24 mouse cellular contexts compared by ENCODE assay signal in the genomic region with DNA sequence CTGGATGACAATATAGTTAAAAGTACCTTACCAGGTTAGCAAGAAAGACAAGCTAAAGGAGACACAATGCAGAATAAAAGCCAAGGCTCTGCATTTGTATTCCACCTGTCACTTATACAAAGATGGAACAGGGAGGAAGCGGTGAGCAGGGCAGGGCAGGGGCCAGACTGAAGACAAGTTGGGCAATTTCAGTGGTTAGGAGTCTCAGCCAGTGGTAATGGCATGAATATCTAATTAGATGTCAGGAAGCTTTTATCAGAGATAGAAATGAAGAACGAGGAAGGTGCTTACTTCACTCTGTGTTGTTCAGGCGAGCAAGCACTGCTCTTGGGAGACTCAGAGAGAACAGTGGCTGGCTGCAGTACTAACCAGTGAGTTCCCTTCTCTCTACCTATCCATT. TPM values are rescaled to one million over a fixed set of nuclear protein-coding genes. Genes with fewer than 3 reads are reported as not detected.
DNase-seq lines count a peak whose midpoint lies in the region; ATAC-seq and TF ChIP-seq lines count a peak whose summit lies in the region.
"Had no signal": no experiment of that assay in that cellular context is flagged by ENCODE, and none has a peak within 500 bp of the region (broad histone marks: within the 10 kb centered on the region; RNA-seq: fewer than 3 reads in every experiment).

No protein-coding gene starts in this region.

- H3K4me2 ChIP-seq in forebrain, postnatal 0 days (ENCODE audit: low read depth), result no peak overlapping the region
- H3K4me2 ChIP-seq: forebrain, embryonic 13.5 days; heart, embryonic 11.5 days; hindbrain, embryonic 13.5 days; intestine, embryonic 15.5 days had no signal

- WGBS in bone marrow, adult 2 months, result 6% methylated on average over 3 of the region's 3 CpGs
- WGBS in embryonic facial prominence, embryonic 10.5 days, result 82% methylated on average over 3 of the region's 3 CpGs
- WGBS in forebrain, postnatal 0 days, result 74% methylated on average over 3 of the region's 3 CpGs

- peaks cover 25% of the 10 kb centered on the region for H3K27me3 ChIP-seq in embryonic facial prominence, embryonic 10.5 days (replicated peaks; ENCODE audit: low read depth, poor library complexity, severe bottlenecking)
- H3K27me3 ChIP-seq in forebrain, postnatal 0 days (ENCODE audit: insufficient read depth, low read length), result peaks cover 3% of the 10 kb centered on the region; the same call in 1 of the 2 replicates

- H3K4me3 ChIP-seq in bone marrow, adult 2 months (replicated peaks; ENCODE audit: control insufficient read depth, low read depth, low read length), result no peak overlapping the region
- H3K4me3 ChIP-seq in embryonic facial prominence, embryonic 10.5 days, result no peak overlapping the region
- H3K4me3 ChIP-seq in forebrain, postnatal 0 days (ENCODE audit: low read depth, low read length), result no peak overlapping the region
- H3K4me3 ChIP-seq: forebrain, embryonic 10.5 days; forebrain, embryonic 13.5 days; hindbrain, embryonic 10.5 days; hindbrain, embryonic 13.5 days; intestine, embryonic 15.5 days had no signal

- no peaks in the 10 kb centered on the region for H3K36me3 ChIP-seq in embryonic facial prominence, embryonic 10.5 days (replicated peaks)
- H3K36me3 ChIP-seq in forebrain, postnatal 0 days (ENCODE audit: insufficient read depth), result no peaks in the 10 kb centered on the region
- H3K36me3 ChIP-seq: forebrain, embryonic 10.5 days; hindbrain, embryonic 10.5 days; hindbrain, embryonic 13.5 days; intestine, embryonic 15.5 days had no signal

- ATAC-seq in hematopoietic stem cell, adult 5-6 weeks (replicated peaks in 1 of 2; ENCODE audit: insufficient read depth in 1 of 2, low FRiP score in 2 of 2, low TSS enrichment in 1 of 2, low read depth in 1 of 2, poor library complexity in 2 of 2, severe bottlenecking in 2 of 2), result peak; percentile 29 to 49; a peak in 2 of 4 replicates
- peak; percentile 30; the same call in 1 of the 2 replicates for ATAC-seq in monocyte, adult 5-6 weeks (replicated peaks; ENCODE audit: insufficient number of reproducible peaks, low FRiP score, low TSS enrichment, poor library complexity, severe bottlenecking)
- no peak for ATAC-seq in forebrain, postnatal 0 days
- ATAC-seq: CD4-positive, CD25-positive, alpha-beta regulatory T cell, adult 4 months; forebrain, embryonic 13.5 days; hindbrain, embryonic 16.5 days; intestine, embryonic 15.5 days had no signal

- TF ChIP-seq POLR2A in bone marrow, adult 2 months (IDR thresholded peaks at IDR 0.05; ENCODE audit: borderline replicate concordance, control insufficient read depth, low read depth, low read length), result no peak

- H3K27ac ChIP-seq in bone marrow, adult 2 months (ENCODE audit: control insufficient read depth, insufficient read depth, low read depth, low read length, poor library complexity), result peak overlapping the region; percentile 41; the same call in 1 of the 2 replicates
- H3K27ac ChIP-seq in embryonic facial prominence, embryonic 10.5 days (replicated peaks), result no peak overlapping the region
- no peak overlapping the region for H3K27ac ChIP-seq in forebrain, postnatal 0 days (ENCODE audit: low read depth, low read length)
- H3K27ac ChIP-seq: forebrain, embryonic 10.5 days; forebrain, embryonic 13.5 days; hindbrain, embryonic 10.5 days; hindbrain, embryonic 13.5 days; intestine, embryonic 15.5 days had no signal

- TF ChIP-seq CTCF in bone marrow, adult 2 months (IDR thresholded peaks at IDR 0.05; ENCODE audit: control insufficient read depth, insufficient read depth, low read length), result no peak
- no peak for TF ChIP-seq CTCF in forebrain, postnatal 0 days (IDR thresholded peaks at IDR 0.05; ENCODE audit: low read depth)

- peak; percentile 5 for DNase-seq in lung, postnatal 25 days (ENCODE audit: low spot score)
- no peak for DNase-seq in lung, postnatal 10 days
- no peak for DNase-seq in embryonic facial prominence, embryonic 10.5 days (ENCODE audit: low spot score)
- DNase-seq in forebrain, postnatal 0 days, result no peak
- DNase-seq: adrenal gland, adult 2 months; adrenal gland, postnatal 14 days; cerebellum, adult 2 months; cerebellum, adult 9-11 months; cerebellum, postnatal 25 days; embryo, embryonic 11 days; gastrocnemius, postnatal 25 days; heart, adult 11 months had no signal

- H3K4me1 ChIP-seq in bone marrow, adult 2 months (ENCODE audit: control insufficient read depth, insufficient read depth, low read length), result peaks cover 6% of the 10 kb centered on the region
- H3K4me1 ChIP-seq in embryonic facial prominence, embryonic 10.5 days, result peaks cover 8% of the 10 kb centered on the region
- H3K4me1 ChIP-seq in forebrain, postnatal 0 days (ENCODE audit: insufficient read depth), result no peaks in the 10 kb centered on the region

- H3K9ac ChIP-seq in forebrain, postnatal 0 days, result no peak overlapping the region
- H3K9ac ChIP-seq: forebrain, embryonic 13.5 days; hindbrain, embryonic 13.5 days; intestine, embryonic 15.5 days had no signal

- no peaks in the 10 kb centered on the region for H3K9me3 ChIP-seq in embryonic facial prominence, embryonic 10.5 days
- no peaks in the 10 kb centered on the region for H3K9me3 ChIP-seq in forebrain, postnatal 0 days (ENCODE audit: low read length)
- H3K9me3 ChIP-seq: forebrain, embryonic 10.5 days; forebrain, embryonic 13.5 days; hindbrain, embryonic 10.5 days; hindbrain, embryonic 13.5 days; intestine, embryonic 15.5 days had no signal

RNA-seq across cellular contexts. Expression of a gene that starts 5.8 kb away (rescaled TPM):
- polyA plus RNA-seq in bone marrow, adult 2 months (2011; ENCODE audit: insufficient read depth, insufficient read length, low replicate concordance, missing spikeins), result 4.9 and 12.8 TPM in 2 replicates
- 17.9 and 23.6 TPM in 2 replicates for total RNA-seq in hematopoietic stem cell, adult 5-6 weeks (2017)
- 21.3 to 23.7 TPM (median 22.5 TPM) in 3 replicates for total RNA-seq in monocyte, adult 5-6 weeks (2017)
- polyA plus RNA-seq in embryonic facial prominence, embryonic 10.5 days (2016; fragmentation: Nextera tagmentation; extraction: Ambion mirVana), result 0.20 and 0.22 TPM in 2 replicates
- 11.8 and 15.8 TPM in 2 replicates for total RNA-seq in forebrain, postnatal 0 days (2014; rRNA removed)
- polyA plus RNA-seq in forebrain, postnatal 0 days (2015; fragmentation: Nextera tagmentation; extraction: Ambion mirVana), result 7.9 and 12.0 TPM in 2 replicates
- total RNA-seq: MEL had no signal
